Comparison of ENCODE assay signal across 10 mouse cellular contexts in genomic region chr19:44893231-44893871, GRCm38 (mm10). TPM values are rescaled to one million over a fixed set of nuclear protein-coding genes. Genes with fewer than 3 reads are reported as not detected.
DNase-seq lines count a peak whose midpoint lies in the region; ATAC-seq and TF ChIP-seq lines count a peak whose summit lies in the region.
"Had no signal": no experiment of that assay in that cellular context is flagged by ENCODE, and none has a peak within 500 bp of the region (broad histone marks: within the 10 kb centered on the region; RNA-seq: fewer than 3 reads in every experiment).

No protein-coding gene starts in this region.

- no peaks in the 10 kb centered on the region for H3K9me3 ChIP-seq in liver, postnatal 0 days (ENCODE audit: low read length)
- no peaks in the 10 kb centered on the region for H3K9me3 ChIP-seq in liver, embryonic 12.5 days (replicated peaks)
- no peaks in the 10 kb centered on the region for H3K9me3 ChIP-seq in forebrain, embryonic 14.5 days (replicated peaks; ENCODE audit: control insufficient read depth, low read length)
- H3K9me3 ChIP-seq: liver, embryonic 15.5 days had no signal

- peak; percentile 25 for DNase-seq in liver, postnatal 0 days
- no peak for DNase-seq in Patski (ENCODE audit: low read depth, low spot score)
- peak; percentile 74 for DNase-seq in forebrain, embryonic 14.5 days (ENCODE audit: low spot score)
- peak; percentile 79 to 90 for DNase-seq in kidney, postnatal 25 days
- DNase-seq in thymus, postnatal 14 days = no peak
- DNase-seq in adipocyte (ENCODE audit: low spot score) = no peak
- no peak for DNase-seq in adrenal gland, adult 8-10 months
- DNase-seq: thymus, postnatal 36 days had no signal

- no peak overlapping the region for H3K9ac ChIP-seq in liver, postnatal 0 days (replicated peaks)
- H3K9ac ChIP-seq in liver, embryonic 12.5 days = no peak overlapping the region
- no peak overlapping the region for H3K9ac ChIP-seq in forebrain, embryonic 14.5 days (ENCODE audit: low read length)
- H3K9ac ChIP-seq: liver, embryonic 15.5 days had no signal

- no peak overlapping the region for H3K4me3 ChIP-seq in liver, postnatal 0 days (ENCODE audit: low read depth, low read length)
- H3K4me3 ChIP-seq in liver, embryonic 12.5 days = no peak overlapping the region
- no peak overlapping the region for H3K4me3 ChIP-seq in forebrain, embryonic 14.5 days (ENCODE audit: low read depth, low read length)
- H3K4me3 ChIP-seq: liver, embryonic 15.5 days had no signal

- 0 out of 2 replicates have a peak, but pooled peaks cover 3% of the 10 kb centered on the region for H3K4me1 ChIP-seq in liver, postnatal 0 days (ENCODE audit: insufficient read depth)
- peaks cover 5% of the 10 kb centered on the region; the same call in 1 of the 2 replicates for H3K4me1 ChIP-seq in liver, embryonic 12.5 days
- peaks cover 3% of the 10 kb centered on the region; the same call in 1 of the 2 replicates for H3K4me1 ChIP-seq in forebrain, embryonic 14.5 days (ENCODE audit: control insufficient read depth, insufficient read depth, low read length)

- POLR2A ChIA-PET in Patski (lab: Charles Lee) = interaction anchor here (0.5 to 1.6 kb wide), 8 partner anchors 21 to 144 kb away, joined by 3 to 8 read pairs (median 4); partner anchors contain the start of gene Pax2

- TF ChIP-seq CTCF in liver, postnatal 0 days (IDR thresholded peaks at IDR 0.05; ENCODE audit: low read depth) = no peak
- no peak for TF ChIP-seq CTCF in Patski (IDR thresholded peaks at IDR 0.05)

- H3K27me3 ChIP-seq in liver, postnatal 0 days (ENCODE audit: insufficient read depth, low read length) = peaks cover 19% of the 10 kb centered on the region; the same call in 1 of the 2 replicates
- peaks cover 72% of the 10 kb centered on the region for H3K27me3 ChIP-seq in liver, embryonic 12.5 days (replicated peaks)
- H3K27me3 ChIP-seq in Patski = no peaks in the 10 kb centered on the region
- H3K27me3 ChIP-seq in forebrain, embryonic 14.5 days (replicated peaks; ENCODE audit: control insufficient read depth, insufficient read depth, low read length) = peaks cover 48% of the 10 kb centered on the region

- no peak overlapping the region for H3K4me2 ChIP-seq in liver, postnatal 0 days (ENCODE audit: low read depth, low read length)
- no peak overlapping the region for H3K4me2 ChIP-seq in liver, embryonic 12.5 days
- peak overlapping the region; percentile 24 for H3K4me2 ChIP-seq in forebrain, embryonic 14.5 days (ENCODE audit: low read length)
- H3K4me2 ChIP-seq: liver, embryonic 15.5 days had no signal

- H3K36me3 ChIP-seq in liver, postnatal 0 days (replicated peaks; ENCODE audit: insufficient read depth, low read length) = no peaks in the 10 kb centered on the region
- no peaks in the 10 kb centered on the region for H3K36me3 ChIP-seq in liver, embryonic 12.5 days
- H3K36me3 ChIP-seq in forebrain, embryonic 14.5 days (ENCODE audit: control insufficient read depth, insufficient read depth, low read length) = no peaks in the 10 kb centered on the region
- H3K36me3 ChIP-seq: liver, embryonic 15.5 days had no signal

- ATAC-seq in liver, postnatal 0 days = no peak
- no peak for ATAC-seq in liver, embryonic 12.5 days
- peak; percentile 49 for ATAC-seq in Patski
- ATAC-seq in forebrain, embryonic 14.5 days = peak; percentile 58; the same call in 1 of the 2 replicates

- 41% methylated on average over 18 of the region's 19 CpGs for WGBS in liver, postnatal 0 days (ENCODE audit: insufficient replicate concordance)
- 49% methylated on average over 19 of the region's 19 CpGs for WGBS in liver, embryonic 12.5 days (ENCODE audit: insufficient replicate concordance)
- 24% methylated on average over 19 of the region's 19 CpGs for WGBS in forebrain, embryonic 14.5 days

- CTCF ChIA-PET in Patski (lab: Charles Lee) = interaction anchor here (8.5 kb wide), 1 partner anchor 311 kb away, joined by 97 read pairs; no protein-coding TSS in a partner anchor

- no peak for TF ChIP-seq EP300 in liver, postnatal 0 days (IDR thresholded peaks at IDR 0.05; ENCODE audit: low read depth)

- in situ Hi-C loops in Patski (cut with MboI; ENCODE audit: low pct_unique_long_range_greater_than_20kb) = loop anchor here (5.0 kb wide), 2 partner anchors 131 to 311 kb away; no protein-coding TSS in a partner anchor

- no peak overlapping the region for H3K27ac ChIP-seq in liver, postnatal 0 days (ENCODE audit: low read depth)
- no peak overlapping the region for H3K27ac ChIP-seq in liver, embryonic 12.5 days
- no peak overlapping the region for H3K27ac ChIP-seq in forebrain, embryonic 14.5 days (ENCODE audit: low read depth, low read length)
- H3K27ac ChIP-seq: liver, embryonic 15.5 days had no signal

RNA-seq across cellular contexts. Expression of gene Slf2, which starts 37.6 kb away (rescaled TPM):
- 6.5 and 7.5 TPM in 2 replicates for polyA plus RNA-seq in liver, postnatal 0 days (2015; fragmentation: Nextera tagmentation; extraction: Ambion mirVana)
- polyA plus RNA-seq in liver, embryonic 12.5 days (2016; fragmentation: Nextera tagmentation; extraction: Ambion mirVana) = 25.8 and 27.2 TPM in 2 replicates
- 100 TPM for polyA plus RNA-seq in Patski (2021)
- polyA plus RNA-seq in forebrain, embryonic 14.5 days (2014; fragmentation: Nextera tagmentation; extraction: Ambion mirVana) = 22.9 and 28.1 TPM in 2 replicates
- 10 to 100 TPM; 22.6 to 40.9 (median 30.5) TPM for total RNA-seq in adrenal gland, adult 8-10 months (2022)

Comparison
In these comparisons a context has a peak if more than half of its experiments do, and no peak if none do; other contexts are left out.
1. ATAC-seq: peak in Patski (single experiment) and forebrain, embryonic 14.5 days (single experiment); none in liver, postnatal 0 days (single experiment) and liver, embryonic 12.5 days (single experiment).
2. DNase-seq: peak in liver, postnatal 0 days (single experiment), forebrain, embryonic 14.5 days (single experiment) and kidney, postnatal 25 days (2 of 2); none in Patski (single experiment), thymus, postnatal 14 days (single experiment), adipocyte (single experiment) and adrenal gland, adult 8-10 months (single experiment).